Mouse (Mus musculus): ENCODE results near the gene Abcg1. TPM values are rescaled to one million over a fixed set of nuclear protein-coding genes. Genes with fewer than 3 reads are reported as not detected.

The Abcg1 gene
- polyA plus RNA-seq, 1 experiment from 2014 or later = 9.3 TPM

GRCm38 (mm10) chr17:31157921-31158320, 100.4 kb downstream of the Abcg1 start:
- H3K9me3 ChIP-seq (replicated peaks) = no peaks in the 10 kb centered on the region
- no peak overlapping the region for H3K4me3 ChIP-seq (replicated peaks)
- H3K4me1 ChIP-seq (replicated peaks) = no peaks in the 10 kb centered on the region
- no peaks in the 10 kb centered on the region for H3K27me3 ChIP-seq
- no peak for ATAC-seq (ENCODE audit: insufficient read depth)
- H3K9ac ChIP-seq = no peak overlapping the region
- WGBS (ENCODE audit: insufficient replicate concordance) = 74% methylated on average over 6 of the region's 6 CpGs
- no peak overlapping the region for H3K27ac ChIP-seq (replicated peaks)
- H3K4me2 ChIP-seq = no peak overlapping the region
- H3K36me3 ChIP-seq (replicated peaks) = no peaks in the 10 kb centered on the region

DNA sequence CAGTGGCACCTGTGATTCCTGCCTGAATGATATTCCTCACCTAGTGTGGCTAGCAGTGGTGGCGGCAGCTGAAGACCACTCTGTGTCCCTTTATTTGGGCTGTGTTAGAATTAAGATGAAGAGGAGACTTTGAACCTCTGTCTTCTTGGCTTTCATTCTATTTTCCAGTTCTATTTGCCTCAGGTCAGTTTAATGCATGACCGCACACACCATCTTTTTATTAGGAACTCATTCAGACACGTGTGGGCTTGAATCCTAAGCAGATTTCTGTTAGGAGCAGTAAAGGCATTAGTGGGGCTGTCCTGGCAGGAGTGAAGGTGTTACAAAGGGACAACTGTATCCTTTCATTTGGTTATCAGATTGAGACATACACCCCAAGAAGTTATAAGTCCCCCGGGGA, 102.8 kb downstream of the Abcg1 start:
- WGBS (ENCODE audit: insufficient replicate concordance) = 68% methylated on average over 4 of the region's 4 CpGs
- Histone ChIP-seq H3K4me2 (no peak overlapping the region), H3K4me3 (replicated peaks) (no peak overlapping the region), H3K36me3 (replicated peaks) (no peaks in the 10 kb centered on the region), H3K27me3 (no peaks in the 10 kb centered on the region), H3K4me1 (replicated peaks) (no peaks in the 10 kb centered on the region), H3K9me3 (replicated peaks) (no peaks in the 10 kb centered on the region), H3K9ac (no peak overlapping the region), H3K27ac (replicated peaks) (no peak overlapping the region)
- ATAC-seq (ENCODE audit: insufficient read depth) = no peak

DNA sequence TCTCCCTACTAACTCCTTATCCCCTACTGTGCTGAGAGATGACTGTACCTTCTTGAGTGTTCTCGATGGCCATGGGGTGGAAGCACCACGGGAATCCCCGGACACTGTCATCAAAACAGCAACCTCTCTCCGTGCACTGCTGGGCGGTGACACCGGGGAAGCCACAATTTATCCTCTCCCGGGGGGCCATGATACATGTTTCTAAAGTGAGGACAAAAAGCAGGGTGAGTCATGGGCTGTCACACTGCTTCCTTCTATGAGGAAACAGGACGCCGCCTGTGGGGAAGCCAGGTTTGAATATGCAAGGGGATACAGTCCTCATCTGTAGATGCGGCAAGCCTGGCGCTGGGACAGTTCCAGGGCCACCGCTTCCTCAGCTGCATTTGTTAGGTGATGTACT, 105.1 kb downstream of the Abcg1 start:
- ATAC-seq (ENCODE audit: insufficient read depth) = no peak
- no peaks in the 10 kb centered on the region for H3K36me3 ChIP-seq (replicated peaks)

DNA sequence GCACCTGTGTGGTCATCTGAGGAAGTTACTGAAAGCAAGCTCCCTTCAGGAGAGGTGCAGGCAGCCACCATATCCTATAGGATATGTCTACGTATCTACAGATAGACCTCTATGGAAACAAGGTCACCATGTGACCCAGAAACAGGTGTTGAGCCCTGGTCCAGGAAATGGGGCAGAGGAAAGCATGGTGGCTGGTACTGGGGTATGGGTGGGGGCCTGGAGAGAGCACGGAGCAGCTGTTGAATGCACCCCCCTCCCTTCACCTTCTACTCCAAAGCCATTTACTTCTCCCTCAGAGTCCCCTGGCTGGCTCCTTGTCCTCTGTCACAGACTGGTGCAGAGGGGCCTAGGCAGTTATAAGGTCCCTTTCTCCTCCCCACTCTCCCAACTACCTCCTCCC, 106.3 kb downstream of the Abcg1 start:
- WGBS (ENCODE audit: insufficient replicate concordance) = 49% methylated on average over 2 of the region's 2 CpGs
- ATAC-seq (ENCODE audit: insufficient read depth) = no peak
- Histone ChIP-seq H3K27me3 (no peaks in the 10 kb centered on the region), H3K27ac (replicated peaks) (no peak overlapping the region), H3K4me2 (no peak overlapping the region), H3K9me3 (replicated peaks) (no peaks in the 10 kb centered on the region), H3K4me3 (replicated peaks) (no peak overlapping the region), H3K9ac (no peak overlapping the region), H3K36me3 (replicated peaks) (no peaks in the 10 kb centered on the region), H3K4me1 (replicated peaks) (no peaks in the 10 kb centered on the region)

More for the DNA sequence above, 105.1 kb downstream of the Abcg1 start:
- H3K27ac ChIP-seq (replicated peaks) = no peak overlapping the region
- H3K4me1 ChIP-seq (replicated peaks) = no peaks in the 10 kb centered on the region
- H3K4me3 ChIP-seq (replicated peaks) = no peak overlapping the region
- no peak overlapping the region for H3K4me2 ChIP-seq
- 44% methylated on average over 12 of the region's 12 CpGs for WGBS (ENCODE audit: insufficient replicate concordance)
- no peaks in the 10 kb centered on the region for H3K9me3 ChIP-seq (replicated peaks)
- H3K27me3 ChIP-seq = no peaks in the 10 kb centered on the region
- no peak overlapping the region for H3K9ac ChIP-seq

- Histone ChIP-seq H3K27me3 (no peaks in the 10 kb centered on the region), H3K9ac (no peak within 1 kb of the TSS), H3K36me3 (replicated peaks) (no peaks in the 10 kb centered on the region), H3K4me2 (no peak within 1 kb of the TSS), H3K9me3 (replicated peaks) (no peaks in the 10 kb centered on the region), H3K4me3 (replicated peaks) (no peak within 1 kb of the TSS), H3K27ac (replicated peaks) (no peak within 1 kb of the TSS), H3K4me1 (replicated peaks) (no peaks in the 10 kb centered on the region)
- ATAC-seq (ENCODE audit: insufficient read depth) = no peak
- 66% methylated on average over 6 of the region's 6 CpGs for WGBS (ENCODE audit: insufficient replicate concordance)
Measured at GRCm38 (mm10) chr17:31165127-31165526, 107.7 kb downstream of the Abcg1 start, which contains the start of gene Tff1. Gene Tff1 (minus strand): TSS chr17:31165277.

Other genes with a start within 250 kb of the Abcg1 start
- gene Glp1r, start 155.9 kb upstream of the Abcg1 start, polyA plus RNA-seq (2015; fragmentation: Nextera tagmentation; extraction: Ambion mirVana) = not detected in 2 replicates
- gene Umodl1, start 103.0 kb upstream of the Abcg1 start, polyA plus RNA-seq (2015; fragmentation: Nextera tagmentation; extraction: Ambion mirVana) = 0.10 TPM in 1 of 2 replicates, not detected in the other
- 74.3 and 97.3 TPM in 2 replicates for gene Tff3, start 72.0 kb downstream of the Abcg1 start, polyA plus RNA-seq (2015; fragmentation: Nextera tagmentation; extraction: Ambion mirVana)
- not detected in 2 replicates for gene Tff2, start 86.6 kb downstream of the Abcg1 start, polyA plus RNA-seq (2015; fragmentation: Nextera tagmentation; extraction: Ambion mirVana)
- not detected in 2 replicates for gene Tff1, start 107.6 kb downstream of the Abcg1 start, polyA plus RNA-seq (2015; fragmentation: Nextera tagmentation; extraction: Ambion mirVana)
- gene Tmprss3, start 141.3 kb downstream of the Abcg1 start, polyA plus RNA-seq (2015; fragmentation: Nextera tagmentation; extraction: Ambion mirVana) = 0.29 and 0.46 TPM in 2 replicates
- 10.2 and 10.6 TPM in 2 replicates for gene Ubash3a, start 150.2 kb downstream of the Abcg1 start, polyA plus RNA-seq (2015; fragmentation: Nextera tagmentation; extraction: Ambion mirVana)
- 0.13 and 0.25 TPM in 2 replicates for gene Rsph1, start 219.7 kb downstream of the Abcg1 start, polyA plus RNA-seq (2015; fragmentation: Nextera tagmentation; extraction: Ambion mirVana)
- gene Slc37a1, start 229.1 kb downstream of the Abcg1 start, polyA plus RNA-seq (2015; fragmentation: Nextera tagmentation; extraction: Ambion mirVana) = 2.9 and 3.1 TPM in 2 replicates